Mouse (Mus musculus) embryo, embryonic 9.5 days (tissue): ENCODE measurements at regions not wholly inside any gene's neighbourhood (a gene's known extent, or its start where the extent isn't known, plus 50 kb on each side); places are given as distances from the start of the nearest gene placed in this dataset.
"Not testable (repeated sequence)": the region's sequence is repeated elsewhere in the genome, so short reads cannot be mapped to it uniquely, and the experiment has no call there.

Experiments used
- DNase-seq: peaks from one replicate; pipeline ENCODE4 v3.0.0-alpha.2; 2017; ENCODE audit errors: extremely low spot score

GRCm38 (mm10) chr3:29024851-29025250 is 57.0 kb upstream of the Egfem1 start:
- DNase-seq, result not testable (repeated sequence)

GRCm38 (mm10) chr3:29027726-29028125 is 54.1 kb upstream of the Egfem1 start:
- no peak for DNase-seq

GRCm38 (mm10) chr3:29030791-29031190 is 51.0 kb upstream of the Egfem1 start:
- DNase-seq, result no peak

GRCm38 (mm10) chr3:29031811-29032210 is 50.0 kb upstream of the Egfem1 start:
- peak; percentile 24 for DNase-seq
